Mouse (Mus musculus): Measurements from ENCODE around the gene Galk1. TPM values are rescaled to one million over a fixed set of nuclear protein-coding genes. Genes with fewer than 3 reads are reported as not detected.

The Galk1 gene
- polyA plus RNA-seq (2014; fragmentation: Nextera tagmentation; extraction: Ambion mirVana), result 113 and 125 TPM in 2 replicates

GRCm38 (mm10) chr11:116012262-116012947 lies at the start of gene Galk1:
Galk1 (minus strand) TSS chr11:116012719.
- Histone ChIP-seq H3K27me3 (ENCODE audit: control insufficient read depth, insufficient read depth, low read length) (no peaks in the 10 kb centered on the region), H3K27ac (replicated peaks; ENCODE audit: low read depth, low read length) (peak within 1 kb of the TSS; percentile 84), H3K4me1 (ENCODE audit: control insufficient read depth, insufficient read depth, low read length) (peaks cover 6% of the 10 kb centered on the region), H3K36me3 (replicated peaks; ENCODE audit: control insufficient read depth, insufficient read depth, low read depth, low read length) (no peaks in the 10 kb centered on the region; the same call in 1 of the 2 replicates), H3K4me3 (ENCODE audit: low read depth, low read length) (peak within 1 kb of the TSS; percentile 75), H3K9me3 (replicated peaks; ENCODE audit: control insufficient read depth, low read length) (no peaks in the 10 kb centered on the region), H3K9ac (replicated peaks; ENCODE audit: low read length) (peak within 1 kb of the TSS; percentile 85), H3K4me2 (ENCODE audit: low read depth, low read length) (peak within 1 kb of the TSS; percentile 93)
- DNase-seq (ENCODE audit: low spot score) (peak; percentile 95), ATAC-seq (replicated peaks; ENCODE audit: insufficient number of reproducible peaks, low FRiP score, low TSS enrichment, low read depth) (peak; percentile 86)
- WGBS, result under 1% methylated on average over 55 of the region's 55 CpGs

- Histone ChIP-seq H3K4me1 (ENCODE audit: control insufficient read depth, insufficient read depth, low read length) (no peaks in the 10 kb centered on the region), H3K4me3 (ENCODE audit: low read depth, low read length) (no peak overlapping the region), H3K9ac (replicated peaks; ENCODE audit: low read length) (no peak overlapping the region), H3K27ac (replicated peaks; ENCODE audit: low read depth, low read length) (no peak overlapping the region), H3K27me3 (ENCODE audit: control insufficient read depth, insufficient read depth, low read length) (no peaks in the 10 kb centered on the region), H3K9me3 (replicated peaks; ENCODE audit: control insufficient read depth, low read length) (no peaks in the 10 kb centered on the region), H3K4me2 (ENCODE audit: low read depth, low read length) (no peak overlapping the region), H3K36me3 (replicated peaks; ENCODE audit: control insufficient read depth, insufficient read depth, low read depth, low read length) (peaks cover 18% of the 10 kb centered on the region)
- DNase-seq (ENCODE audit: low spot score), result no peak
- 85% methylated on average over 13 of the region's 13 CpGs for WGBS
- no peak for ATAC-seq (replicated peaks; ENCODE audit: insufficient number of reproducible peaks, low FRiP score, low TSS enrichment, low read depth)
Measured at GRCm38 (mm10) chr11:116061641-116062415, 49.3 kb upstream of the Galk1 start.

DNA sequence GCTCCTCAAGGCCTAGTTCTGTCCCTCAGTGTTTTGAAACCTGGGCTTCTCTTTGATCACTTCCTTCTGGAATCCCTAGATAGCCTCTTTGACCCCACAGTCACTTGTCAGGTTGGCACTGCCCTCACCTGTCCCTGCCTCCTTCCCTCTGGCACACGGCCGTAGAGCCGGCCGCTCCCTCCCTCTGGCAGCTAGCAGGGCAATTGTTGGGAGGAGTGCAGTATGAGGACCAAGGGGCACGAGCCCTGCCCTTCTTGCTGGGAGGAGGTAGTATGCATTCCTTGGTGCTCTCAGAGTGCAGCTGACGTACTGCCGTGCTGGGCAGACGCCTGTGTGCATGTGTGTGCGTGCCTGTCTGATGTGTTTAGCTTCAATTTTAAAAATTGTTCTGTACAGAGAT lies 48.1 kb upstream of the Galk1 start:
- Histone ChIP-seq H3K36me3 (replicated peaks; ENCODE audit: control insufficient read depth, insufficient read depth, low read depth, low read length) (peaks cover 28% of the 10 kb centered on the region), H3K4me2 (ENCODE audit: low read depth, low read length) (no peak overlapping the region), H3K9ac (replicated peaks; ENCODE audit: low read length) (no peak overlapping the region), H3K4me3 (ENCODE audit: low read depth, low read length) (no peak overlapping the region), H3K9me3 (replicated peaks; ENCODE audit: control insufficient read depth, low read length) (no peaks in the 10 kb centered on the region), H3K27me3 (ENCODE audit: control insufficient read depth, insufficient read depth, low read length) (no peaks in the 10 kb centered on the region), H3K4me1 (ENCODE audit: control insufficient read depth, insufficient read depth, low read length) (no peaks in the 10 kb centered on the region), H3K27ac (replicated peaks; ENCODE audit: low read depth, low read length) (no peak overlapping the region)
- DNase-seq (ENCODE audit: low spot score), result no peak
- 91% methylated on average over 9 of the region's 9 CpGs for WGBS
- no peak for ATAC-seq (replicated peaks; ENCODE audit: insufficient number of reproducible peaks, low FRiP score, low TSS enrichment, low read depth)

GRCm38 (mm10) chr11:116059691-116060025 lies 47.1 kb upstream of the Galk1 start:
- H3K27me3 ChIP-seq (ENCODE audit: control insufficient read depth, insufficient read depth, low read length), result no peaks in the 10 kb centered on the region
- no peaks in the 10 kb centered on the region for H3K4me1 ChIP-seq (ENCODE audit: control insufficient read depth, insufficient read depth, low read length)
- H3K4me3 ChIP-seq (ENCODE audit: low read depth, low read length), result no peak overlapping the region
- H3K36me3 ChIP-seq (replicated peaks; ENCODE audit: control insufficient read depth, insufficient read depth, low read depth, low read length), result peaks cover 30% of the 10 kb centered on the region
- H3K9ac ChIP-seq (replicated peaks; ENCODE audit: low read length), result no peak overlapping the region
- no peaks in the 10 kb centered on the region for H3K9me3 ChIP-seq (replicated peaks; ENCODE audit: control insufficient read depth, low read length)
- 94% methylated on average over 11 of the region's 11 CpGs for WGBS
- no peak overlapping the region for H3K27ac ChIP-seq (replicated peaks; ENCODE audit: low read depth, low read length)
- H3K4me2 ChIP-seq (ENCODE audit: low read depth, low read length), result no peak overlapping the region
- no peak for ATAC-seq (replicated peaks; ENCODE audit: insufficient number of reproducible peaks, low FRiP score, low TSS enrichment, low read depth)
- no peak for DNase-seq (ENCODE audit: low spot score)

DNA sequence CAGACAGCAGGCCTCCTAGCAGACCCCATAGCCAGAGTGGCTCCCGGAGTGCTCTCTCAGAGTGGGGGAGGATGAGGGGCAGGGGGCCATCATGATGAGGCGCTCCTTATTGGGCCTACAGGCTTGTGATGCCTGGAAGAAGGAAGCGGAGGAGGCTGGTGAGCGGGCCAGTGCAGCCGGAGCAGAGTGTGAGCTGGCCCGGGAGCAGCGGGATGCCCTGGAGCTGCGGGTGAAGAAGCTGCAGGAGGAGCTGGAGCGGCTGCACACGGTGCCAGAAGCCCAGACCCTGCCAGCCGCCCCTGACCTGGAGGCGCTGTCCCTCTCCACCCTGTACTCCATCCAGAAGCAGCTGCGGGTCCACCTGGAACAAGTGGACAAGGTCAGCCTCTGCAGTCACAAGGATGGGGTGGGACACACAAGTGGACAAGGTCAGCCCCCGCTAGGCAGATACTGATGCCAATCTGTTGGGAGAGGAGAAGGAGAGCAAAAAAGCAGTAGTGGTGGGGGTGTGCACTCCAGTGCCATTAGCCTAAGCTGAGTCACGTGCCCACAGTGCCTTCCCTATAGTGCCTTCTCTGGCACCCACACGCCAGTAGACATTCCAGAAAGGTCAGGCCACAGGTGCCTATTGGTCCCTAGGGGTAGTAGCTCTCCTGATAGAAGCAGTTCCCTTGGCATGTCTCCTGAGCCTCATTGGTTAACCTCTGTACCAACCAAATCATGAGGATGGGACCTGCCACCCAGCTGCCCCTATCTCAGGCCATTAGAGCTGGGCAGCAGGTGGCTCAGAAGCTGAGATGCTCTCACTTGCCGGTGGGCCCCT lies 46.6 kb upstream of the Galk1 start:
- no peaks in the 10 kb centered on the region for H3K27me3 ChIP-seq (ENCODE audit: control insufficient read depth, insufficient read depth, low read length)
- no peak overlapping the region for H3K9ac ChIP-seq (replicated peaks; ENCODE audit: low read length)
- ATAC-seq (replicated peaks; ENCODE audit: insufficient number of reproducible peaks, low FRiP score, low TSS enrichment, low read depth) (no peak), DNase-seq (ENCODE audit: low spot score) (no peak)
- H3K36me3 ChIP-seq (replicated peaks; ENCODE audit: control insufficient read depth, insufficient read depth, low read depth, low read length), result peaks cover 30% of the 10 kb centered on the region
- 93% methylated on average over 17 of the region's 17 CpGs for WGBS
- H3K4me2 ChIP-seq (ENCODE audit: low read depth, low read length), result no peak overlapping the region
- no peaks in the 10 kb centered on the region for H3K9me3 ChIP-seq (replicated peaks; ENCODE audit: control insufficient read depth, low read length)
- no peak overlapping the region for H3K27ac ChIP-seq (replicated peaks; ENCODE audit: low read depth, low read length)
- no peaks in the 10 kb centered on the region for H3K4me1 ChIP-seq (ENCODE audit: control insufficient read depth, insufficient read depth, low read length)
- H3K4me3 ChIP-seq (ENCODE audit: low read depth, low read length), result no peak overlapping the region

GRCm38 (mm10) chr11:116058022-116058614 lies 45.6 kb upstream of the Galk1 start:
- no peak for ATAC-seq (replicated peaks; ENCODE audit: insufficient number of reproducible peaks, low FRiP score, low TSS enrichment, low read depth)

GRCm38 (mm10) chr11:116057237-116057881 lies 44.8 kb upstream of the Galk1 start:
- H3K27me3 ChIP-seq (ENCODE audit: control insufficient read depth, insufficient read depth, low read length), result no peaks in the 10 kb centered on the region
- no peaks in the 10 kb centered on the region for H3K9me3 ChIP-seq (replicated peaks; ENCODE audit: control insufficient read depth, low read length)
- H3K36me3 ChIP-seq (replicated peaks; ENCODE audit: control insufficient read depth, insufficient read depth, low read depth, low read length), result peaks cover 30% of the 10 kb centered on the region
- DNase-seq (ENCODE audit: low spot score) (no peak), ATAC-seq (replicated peaks; ENCODE audit: insufficient number of reproducible peaks, low FRiP score, low TSS enrichment, low read depth) (no peak)
- H3K4me1 ChIP-seq (ENCODE audit: control insufficient read depth, insufficient read depth, low read length), result no peaks in the 10 kb centered on the region
- no peak overlapping the region for H3K27ac ChIP-seq (replicated peaks; ENCODE audit: low read depth, low read length)
- no peak overlapping the region for H3K4me2 ChIP-seq (ENCODE audit: low read depth, low read length)
- 92% methylated on average over 4 of the region's 4 CpGs for WGBS
- no peak overlapping the region for H3K4me3 ChIP-seq (ENCODE audit: low read depth, low read length)
- H3K9ac ChIP-seq (replicated peaks; ENCODE audit: low read length), result no peak overlapping the region

More at GRCm38 (mm10) chr11:116058022-116058614, 45.6 kb upstream of the Galk1 start:
- no peak overlapping the region for H3K27ac ChIP-seq (replicated peaks; ENCODE audit: low read depth, low read length)
- H3K9ac ChIP-seq (replicated peaks; ENCODE audit: low read length), result no peak overlapping the region
- no peak overlapping the region for H3K4me2 ChIP-seq (ENCODE audit: low read depth, low read length)
- WGBS, result 75% methylated on average over 12 of the region's 12 CpGs
- DNase-seq (ENCODE audit: low spot score), result no peak
- H3K36me3 ChIP-seq (replicated peaks; ENCODE audit: control insufficient read depth, insufficient read depth, low read depth, low read length), result peaks cover 30% of the 10 kb centered on the region
- no peaks in the 10 kb centered on the region for H3K27me3 ChIP-seq (ENCODE audit: control insufficient read depth, insufficient read depth, low read length)
- no peaks in the 10 kb centered on the region for H3K4me1 ChIP-seq (ENCODE audit: control insufficient read depth, insufficient read depth, low read length)
- no peaks in the 10 kb centered on the region for H3K9me3 ChIP-seq (replicated peaks; ENCODE audit: control insufficient read depth, low read length)
- H3K4me3 ChIP-seq (ENCODE audit: low read depth, low read length), result no peak overlapping the region
